Mouse (Mus musculus) megakaryocyte progenitor cell, adult 5-6 weeks (primary cell): Measurements from ENCODE around the gene Megf11. TPM values are rescaled to one million over a fixed set of nuclear protein-coding genes. Genes with fewer than 3 reads are reported as not detected.
A peak's percentile ranks its signal among the peaks of the same experiment; 100 is the strongest.

ENCODE experiments used
- ATAC-seq: replicated peaks from 2 replicates; pipeline ENCODE4 v1.8.0; 2016; ENCODE audit warnings: mild to moderate bottlenecking, moderate TSS enrichment, inconsistent platforms; ENCODE audit not compliant: poor library complexity
- total RNA-seq, 2 experiments: library from RNA; stranded (forward) in 1 of 2; stranded (reverse) in 1 of 2; fragments of 157-497, 149-512 nt in 1 of 2; fragments of 200-1000 nt in 1 of 2; gene quantifications; 2 replicates each; pipeline versions ENCODE4 v1.2.3 to v1.2.4; 2015 to 2017

The Megf11 gene
- total RNA-seq, 2 experiments from 2014 or later: not detected

DNA sequence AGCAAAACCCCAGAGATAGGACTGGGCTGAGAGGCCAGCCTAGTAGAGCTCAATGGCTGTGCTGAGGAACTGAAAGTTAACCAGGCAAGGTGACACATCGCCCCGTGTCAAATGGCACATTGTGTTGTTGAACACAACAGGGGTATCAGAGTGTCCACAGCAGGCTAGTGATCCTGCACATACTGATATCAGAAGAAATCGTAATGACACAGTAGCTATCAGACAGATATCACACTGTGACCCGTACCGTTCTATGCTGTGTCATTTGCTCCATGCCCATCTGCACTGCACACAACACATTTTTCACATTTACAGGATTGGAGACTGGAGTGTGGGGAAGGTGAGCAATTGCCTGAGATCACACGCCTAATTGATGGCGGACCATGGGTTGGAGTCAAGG, 213.0 kb downstream of the Megf11 start:
- 0 out of 2 replicates have a peak, but pooled peaks have one; percentile 6 for ATAC-seq

DNA sequence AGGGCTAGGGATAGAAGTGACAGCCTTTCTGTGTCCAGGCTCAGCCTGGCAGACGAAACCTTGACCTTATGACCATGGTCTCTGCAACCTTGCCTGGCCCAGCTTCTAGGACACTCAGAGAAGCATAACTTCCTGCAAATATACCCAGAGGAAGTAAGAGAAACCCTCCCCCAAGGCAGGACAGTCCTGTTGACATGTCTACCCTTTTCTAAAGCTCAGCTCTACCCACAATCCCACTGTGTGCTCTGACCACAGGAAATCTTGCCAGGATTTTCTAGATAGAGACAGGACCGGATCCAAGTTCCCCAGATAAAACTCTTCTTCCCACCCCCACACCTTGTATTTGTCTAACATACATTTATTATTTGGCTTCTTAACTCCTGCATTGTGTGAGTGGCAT, 215.3 kb downstream of the Megf11 start:
- no peak for ATAC-seq

DNA sequence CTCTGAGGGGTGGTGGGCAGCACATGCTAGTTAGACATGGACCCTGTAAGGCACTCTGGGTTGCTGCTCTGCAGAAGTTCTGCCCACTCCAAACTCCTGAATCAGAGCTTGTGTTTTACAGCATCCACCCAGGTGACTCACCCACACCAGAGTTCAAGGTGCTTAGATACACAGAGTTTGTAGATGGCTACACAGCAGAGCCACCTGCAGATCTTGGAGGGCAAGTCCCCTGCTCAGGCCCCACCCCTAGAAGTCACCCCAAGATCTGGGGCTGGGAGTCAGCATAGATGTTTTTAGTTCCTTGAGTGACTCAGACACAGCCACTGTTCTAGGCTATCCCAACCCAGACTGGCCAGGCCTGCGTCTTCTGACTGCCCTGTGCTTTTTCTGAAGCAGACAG, 217.5 kb downstream of the Megf11 start:
- no peak for ATAC-seq

DNA sequence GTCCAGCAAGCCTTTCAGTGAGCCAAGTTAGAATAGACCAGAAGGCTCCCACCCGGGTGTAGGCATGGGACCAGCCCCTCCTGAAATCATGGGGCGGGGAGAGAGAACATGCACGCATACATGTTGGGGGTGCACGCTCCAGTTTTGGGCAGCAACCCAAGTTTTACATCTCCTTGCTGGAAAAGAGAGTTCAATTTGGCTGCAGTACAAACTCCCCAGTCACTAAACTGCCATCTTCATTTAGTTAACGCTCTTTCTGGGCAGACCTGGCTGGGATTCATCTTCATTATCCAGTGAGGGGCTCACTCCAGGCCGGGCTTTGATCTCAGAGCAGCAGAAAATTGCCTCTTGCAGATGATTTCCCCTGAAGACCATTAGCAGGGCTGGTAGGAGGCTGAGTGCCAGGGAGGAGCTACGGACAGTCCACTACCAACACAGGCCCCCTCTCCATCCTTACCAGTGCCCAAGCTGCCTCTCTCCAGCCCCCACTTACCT, 218.8 kb downstream of the Megf11 start:
- no peak for ATAC-seq

GRCm38 (mm10) chr9:64605077-64605714, 219.8 kb downstream of the Megf11 start:
- no peak for ATAC-seq

DNA sequence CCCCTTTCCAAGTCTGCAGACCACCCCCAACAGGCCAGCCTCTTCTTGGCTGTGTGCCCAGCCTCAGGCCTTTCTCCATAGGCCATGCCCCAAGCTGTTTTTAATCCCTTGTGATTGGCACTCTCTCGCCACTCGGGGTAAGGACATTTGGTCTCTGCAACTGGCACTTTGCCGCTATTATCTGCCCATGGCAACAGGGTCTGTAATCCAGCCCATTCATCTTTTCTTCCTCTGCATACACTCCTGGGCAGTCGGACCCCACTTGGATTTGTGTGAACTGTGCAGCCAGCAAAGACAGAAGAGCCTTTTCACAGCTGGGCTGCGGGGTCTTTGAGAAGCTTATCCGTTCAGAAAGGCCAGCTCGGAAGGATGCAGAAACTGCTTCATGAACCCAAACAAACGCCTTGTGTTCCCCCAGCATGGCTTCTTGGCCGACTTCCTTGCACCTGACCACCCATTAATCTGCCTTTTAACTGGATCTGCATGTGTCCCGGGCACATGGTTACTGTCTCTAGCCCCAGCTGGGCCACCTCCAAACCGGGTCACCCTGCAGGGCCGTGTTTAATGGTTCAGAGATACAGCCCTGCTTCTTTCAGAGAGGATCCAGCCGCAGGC, 220.4 kb downstream of the Megf11 start:
- no peak for ATAC-seq

DNA sequence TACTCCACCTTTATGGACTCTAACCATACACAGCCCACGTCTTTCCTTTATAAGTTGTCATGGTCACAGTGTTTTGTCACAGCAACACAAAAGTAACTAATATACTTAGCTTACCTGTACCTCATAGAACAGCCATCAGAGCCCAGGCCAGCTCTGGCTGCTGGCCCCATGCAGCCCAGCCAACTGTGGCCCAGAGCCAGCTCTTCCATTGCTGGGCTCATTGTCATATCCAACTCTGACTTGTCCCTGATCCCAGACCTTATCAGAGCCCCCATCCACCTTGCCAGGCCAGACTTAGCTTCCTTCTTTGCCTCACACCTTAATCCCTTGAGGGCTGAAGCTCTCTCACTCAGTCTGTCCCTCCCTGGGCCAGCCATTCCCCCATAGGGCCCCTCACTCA, 221.6 kb downstream of the Megf11 start:
- no peak for ATAC-seq

GRCm38 (mm10) chr9:64609546-64609945, 224.1 kb downstream of the Megf11 start:
- no peak for ATAC-seq

- ATAC-seq: no peak
These were observed 226.9 kb downstream of the Megf11 start for GRCm38 (mm10) chr9:64612121-64612983.

DNA sequence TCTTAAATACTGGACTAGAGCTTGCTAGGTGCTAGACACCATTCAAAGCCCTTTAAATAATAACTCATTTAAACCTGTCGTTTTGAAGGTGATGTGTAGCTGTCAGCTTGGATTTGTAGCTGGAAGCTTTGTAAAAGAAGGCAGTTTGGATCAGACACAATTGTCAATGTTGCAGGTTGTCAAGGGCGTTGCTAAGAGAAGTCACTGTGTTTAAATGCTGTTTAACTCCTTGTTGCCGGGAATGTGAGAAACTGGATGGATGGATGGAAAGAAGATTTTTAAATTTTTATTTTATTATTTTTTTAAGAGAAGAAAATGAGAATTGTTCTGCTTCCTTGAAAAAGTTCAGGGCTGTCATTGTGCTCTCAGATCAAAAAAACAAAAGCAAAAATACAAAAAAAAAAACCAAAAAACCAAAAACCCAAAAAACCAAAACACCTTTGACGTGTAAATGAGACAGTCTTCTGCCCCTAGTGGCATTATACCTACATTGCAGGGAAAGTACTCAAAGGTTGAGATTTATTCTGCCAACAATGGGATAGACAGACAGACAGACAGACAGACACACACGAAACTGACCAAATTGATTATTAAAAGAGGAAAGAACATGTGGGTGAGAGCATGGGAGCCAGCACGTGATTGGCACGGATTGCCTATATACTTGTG, 227.7 kb downstream of the Megf11 start:
- ATAC-seq: no peak

DNA sequence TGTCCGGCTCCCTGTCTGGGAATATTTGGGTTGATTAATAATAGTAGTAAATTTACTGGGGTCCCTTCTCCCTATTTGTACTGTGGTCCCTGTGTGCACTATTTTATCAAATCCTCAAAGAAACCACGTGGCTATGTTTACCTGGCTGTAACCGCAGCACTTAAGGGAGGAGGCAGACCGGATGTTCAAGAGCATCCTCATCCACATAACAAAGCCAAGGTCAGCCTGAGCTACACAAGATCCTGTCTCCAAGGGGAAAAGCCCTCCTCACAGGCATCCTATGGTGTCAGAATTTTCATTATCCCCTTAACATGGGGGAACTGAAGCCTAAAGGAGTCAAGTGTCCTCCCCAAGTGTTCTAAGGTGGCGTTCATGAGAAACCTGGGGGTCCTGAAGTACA, 232.0 kb downstream of the Megf11 start:
- ATAC-seq: no peak

DNA sequence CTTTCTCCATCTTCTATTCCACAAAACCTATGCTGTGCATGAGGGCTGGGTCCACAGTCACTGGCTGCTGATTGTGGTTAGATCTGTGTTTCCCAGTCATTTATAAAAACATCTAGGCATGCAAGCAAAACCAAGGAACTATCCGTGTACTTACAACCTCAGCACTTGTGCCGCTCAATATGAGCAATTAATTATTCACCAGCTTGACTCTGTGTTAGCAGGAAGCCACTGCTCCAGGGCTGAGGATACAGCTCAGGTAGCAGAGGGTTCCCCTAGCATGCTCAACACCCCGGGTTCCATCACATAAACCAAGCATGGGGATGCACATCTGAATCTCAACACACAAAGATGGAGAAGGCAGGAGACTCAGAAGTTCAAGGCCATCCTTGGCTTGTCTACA, 233.0 kb downstream of the Megf11 start:
- no peak for ATAC-seq

DNA sequence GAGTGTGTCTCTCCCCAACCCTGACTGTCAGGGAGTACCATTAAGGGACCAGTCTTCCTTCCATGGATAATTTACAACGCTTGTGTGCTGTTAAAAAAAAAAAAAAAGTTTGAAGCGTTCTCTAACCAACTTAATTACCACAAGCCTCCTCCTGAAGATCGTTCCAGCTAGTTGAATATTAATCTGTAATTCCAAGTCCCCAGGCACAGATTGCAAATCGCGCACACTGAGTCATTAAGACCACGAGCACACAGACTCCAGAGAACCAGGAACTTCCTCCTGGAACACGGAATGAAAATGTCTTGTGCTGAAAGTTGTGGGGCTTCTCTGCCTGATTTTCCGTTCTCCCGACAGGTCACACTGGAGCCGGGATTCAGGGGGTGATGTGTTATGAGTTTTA, 234.0 kb downstream of the Megf11 start:
- ATAC-seq: no peak

DNA sequence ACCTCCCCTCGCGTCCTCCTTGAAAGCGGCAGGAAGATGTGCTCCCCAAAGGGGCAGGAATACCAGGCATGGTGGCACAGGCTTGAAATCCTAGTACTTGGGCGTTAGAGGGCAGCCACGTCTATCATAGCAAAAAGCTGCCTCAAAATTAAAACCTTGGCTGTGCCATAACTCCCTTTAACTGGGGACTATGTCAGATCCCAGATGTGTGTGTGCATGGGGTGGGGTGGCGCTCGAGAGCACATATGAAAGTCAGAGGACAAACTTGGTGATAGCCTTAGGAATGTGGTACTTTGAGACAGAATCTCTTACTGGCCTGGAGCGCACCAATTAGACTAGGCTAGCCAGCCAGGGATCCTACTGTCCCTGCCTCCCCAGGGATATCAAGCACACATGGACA, 235.2 kb downstream of the Megf11 start:
- ATAC-seq: no peak

GRCm38 (mm10) chr9:64621499-64622296, 236.3 kb downstream of the Megf11 start:
- ATAC-seq: no peak

GRCm38 (mm10) chr9:64623361-64623760, 237.9 kb downstream of the Megf11 start:
- no peak for ATAC-seq

GRCm38 (mm10) chr9:64624536-64624935, 239.1 kb downstream of the Megf11 start:
- ATAC-seq: peak; percentile 75

DNA sequence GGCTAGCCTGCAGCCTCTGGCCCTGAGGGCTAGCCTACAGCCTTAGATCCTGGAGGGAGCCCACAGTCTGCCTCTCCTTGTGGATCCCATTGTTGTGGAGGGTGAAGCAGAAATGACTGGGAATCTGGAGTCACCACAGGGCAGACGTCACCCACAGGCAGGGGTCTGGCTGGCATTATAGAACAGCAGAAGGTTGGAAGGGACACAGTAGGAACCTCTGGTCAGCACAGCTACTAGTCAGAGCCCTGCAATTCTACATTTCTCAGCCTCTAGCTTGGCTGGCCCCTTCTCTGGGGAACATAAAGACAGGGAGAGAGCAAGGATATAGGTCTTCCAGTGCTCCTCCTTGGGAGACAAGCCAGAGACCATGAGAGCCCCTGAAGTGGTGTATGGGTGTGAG, 244.4 kb downstream of the Megf11 start:
- no peak for ATAC-seq

DNA sequence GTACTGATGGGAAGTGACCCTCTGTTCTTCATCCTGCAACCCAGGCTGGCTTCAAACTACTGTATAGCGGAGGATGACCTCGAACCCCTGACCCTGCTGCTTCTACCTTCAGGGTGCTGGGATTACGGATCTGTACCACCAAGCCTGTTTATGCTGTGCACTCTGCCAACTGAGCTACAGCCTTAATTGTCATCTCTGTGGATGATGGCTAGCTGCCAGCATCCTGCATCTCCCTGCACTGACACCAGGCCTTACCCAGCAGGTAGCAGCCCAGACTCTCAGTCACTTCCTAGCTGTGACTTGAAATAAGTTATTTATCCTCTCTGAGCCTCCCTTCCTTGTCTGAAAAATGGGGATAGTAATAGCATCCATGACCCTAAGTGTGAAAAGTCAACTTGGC, 247.7 kb downstream of the Megf11 start:
- no peak for ATAC-seq

- ATAC-seq: no peak
These were observed 250.7 kb downstream of the Megf11 start for GRCm38 (mm10) chr9:64636111-64636510.
